Mouse (Mus musculus) lung, adult 2 months (tissue): Measurements from ENCODE around the gene Prrt4. TPM values are rescaled to one million over a fixed set of nuclear protein-coding genes. Genes with fewer than 3 reads are reported as not detected.

ENCODE experiments used
- DNase-seq: peaks from one replicate; pipeline ENCODE4 v3.0.0; 2022
- H3K4me1 ChIP-seq: fragments of 200-500 bp; 2 replicates; pipeline ENCODE4 v1.6.1; 2011; ENCODE audit warnings: low read length; ENCODE audit not compliant: control insufficient read depth, insufficient read depth
- H3K4me3 ChIP-seq: fragments of 200-500 bp; replicated peaks from 2 replicates; pipeline ENCODE3; 2011; ENCODE audit warnings: low read depth, mild to moderate bottlenecking, control low read depth, low read length; ENCODE audit errors: extremely low read depth
- CTCF ChIP-seq: fragments of 200-500 bp; IDR thresholded peaks from 2 replicates; pipeline ENCODE4 v1.5.1; 2011; ENCODE audit warnings: mild to moderate bottlenecking, low read length, control low read depth; ENCODE audit not compliant: insufficient read depth
- POLR2A ChIP-seq: fragments of 200-500 bp; IDR thresholded peaks from 2 replicates; pipeline ENCODE4 v1.6.1; 2011; ENCODE audit warnings: low read depth, mild to moderate bottlenecking, control low read depth, low read length, borderline replicate concordance; ENCODE audit errors: extremely low read depth
- WGBS: fragments of 180-500 bp; shearing (Covaris S2); methylation state at CpG from one replicate; pipeline ENCODE4 v1.1.7; 2018; 5-methylcytosine and 5-hydroxymethylcytosine counted together
- polyA plus RNA-seq: library from polyadenylated mRNA; depleted of rRNA; stranded (reverse); fragments of >200 nt; gene quantifications from 2 replicates; pipeline ENCODE4 v1.2.3, GENCODE M21; 2012

The Prrt4 gene
- polyA plus RNA-seq, 1 experiment, result 10.8 TPM

DNA sequence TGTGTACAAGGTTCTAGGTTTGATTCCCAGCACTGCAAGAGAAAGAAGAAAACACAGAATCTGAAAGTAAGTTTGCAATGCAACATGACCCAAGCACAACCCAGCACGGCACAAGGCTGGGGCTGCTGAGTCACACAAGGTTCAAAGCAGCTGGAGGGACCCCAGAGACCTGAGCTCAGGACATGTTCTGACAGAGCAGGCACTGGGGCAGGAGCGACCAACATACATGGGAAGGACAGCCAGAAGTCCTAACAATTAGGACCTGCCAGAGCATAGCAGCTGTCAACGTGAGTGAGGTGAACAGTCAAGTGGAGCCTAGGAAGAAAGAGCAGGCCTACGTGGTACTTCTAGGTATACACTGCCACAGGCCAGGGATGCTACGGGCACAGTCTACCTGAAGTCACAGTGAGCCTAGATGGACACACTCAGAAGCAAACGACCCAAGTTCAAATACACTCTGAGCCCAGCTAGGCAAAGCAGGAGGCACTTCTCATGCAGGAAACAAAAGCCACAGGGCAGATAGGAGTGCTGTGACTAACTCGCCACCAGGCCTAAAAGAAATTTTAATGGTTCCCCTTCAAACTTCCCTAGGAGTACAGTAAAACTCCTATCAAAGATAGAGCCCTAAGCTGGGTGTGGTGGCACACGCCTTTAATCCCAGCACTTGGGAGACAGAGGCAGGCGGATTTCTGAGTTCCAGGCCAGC is 31.0 kb upstream of the Prrt4 start:
- DNase-seq, result no peak
- TF ChIP-seq POLR2A (no peak), CTCF (no peak)
- WGBS, result 57% methylated on average over 9 of the region's 9 CpGs
- peak overlapping the region; percentile 43 for H3K4me3 ChIP-seq
- H3K4me1 ChIP-seq, result peaks cover 18% of the 10 kb centered on the region

DNA sequence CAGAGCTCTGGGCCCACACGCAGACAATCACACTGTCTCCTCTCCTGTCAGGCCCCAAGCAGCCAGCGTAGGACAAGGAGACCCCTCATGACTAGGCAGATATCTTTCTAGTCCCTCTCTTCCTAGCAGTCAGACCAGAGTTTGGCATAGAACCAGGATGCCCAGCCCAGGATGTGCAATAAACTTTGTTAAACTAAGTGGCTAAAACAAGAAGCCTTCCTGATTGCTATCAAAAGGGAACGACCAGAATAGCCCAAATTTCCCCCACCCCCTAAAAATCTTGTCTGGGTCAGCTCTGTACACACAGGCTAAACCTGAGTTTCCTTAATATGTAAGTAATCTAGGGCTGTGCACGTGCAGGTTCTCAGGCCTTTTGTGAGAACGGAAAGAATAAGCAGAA is 28.8 kb upstream of the Prrt4 start:
- Histone ChIP-seq H3K4me3 (no peak overlapping the region), H3K4me1 (peaks cover 14% of the 10 kb centered on the region)
- no peak for DNase-seq
- WGBS, result 46% methylated on average over 5 of the region's 5 CpGs
- TF ChIP-seq POLR2A (no peak), CTCF (no peak)

DNA sequence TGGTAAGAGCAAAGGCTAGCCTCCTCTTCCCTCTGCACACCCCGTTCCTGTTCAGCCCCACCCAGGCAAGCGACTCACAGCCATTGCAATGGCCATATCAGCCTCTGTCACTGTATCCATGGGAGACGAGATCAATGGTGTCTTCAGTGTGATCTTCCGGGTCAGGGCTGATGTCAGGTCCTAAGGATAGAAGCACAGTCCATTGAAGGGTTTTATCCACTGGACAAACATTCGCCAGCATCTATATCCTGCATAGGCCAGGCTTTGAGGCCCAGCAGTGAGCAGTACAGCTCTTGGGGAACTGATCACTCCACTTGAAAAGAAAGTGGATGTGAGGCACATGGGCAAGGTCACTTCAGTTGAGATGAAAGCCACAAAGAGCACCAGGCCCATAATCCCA is 27.6 kb upstream of the Prrt4 start:
- no peak for DNase-seq
- WGBS, result 70% methylated on average over 5 of the region's 5 CpGs
- no peak overlapping the region for H3K4me3 ChIP-seq
- TF ChIP-seq POLR2A, result no peak
- H3K4me1 ChIP-seq, result peaks cover 12% of the 10 kb centered on the region

DNA sequence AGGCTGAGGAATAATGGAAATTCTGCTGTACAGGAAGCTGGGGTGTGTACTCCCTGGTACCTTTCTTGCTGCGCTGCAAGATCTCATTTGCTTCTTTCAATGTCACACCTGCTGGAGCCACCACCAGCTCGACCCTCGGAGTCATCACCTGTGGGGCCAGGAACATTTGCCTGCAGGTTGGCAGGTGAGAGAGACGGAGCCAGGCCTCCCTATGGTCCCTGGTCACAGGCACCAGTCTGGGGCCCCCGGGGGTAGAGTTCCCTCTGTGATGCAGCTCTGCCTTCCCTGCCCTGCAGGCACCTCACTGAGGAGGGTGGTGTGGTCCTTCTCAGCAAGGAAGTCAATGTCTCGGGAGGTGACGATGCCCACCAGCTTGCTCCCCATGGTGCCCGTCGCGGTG is 26.6 kb upstream of the Prrt4 start:
- DNase-seq, result no peak
- 90% methylated on average over 10 of the region's 10 CpGs for WGBS
- Histone ChIP-seq H3K4me1 (peaks cover 7% of the 10 kb centered on the region), H3K4me3 (no peak overlapping the region)
- TF ChIP-seq CTCF (no peak), POLR2A (no peak)

DNA sequence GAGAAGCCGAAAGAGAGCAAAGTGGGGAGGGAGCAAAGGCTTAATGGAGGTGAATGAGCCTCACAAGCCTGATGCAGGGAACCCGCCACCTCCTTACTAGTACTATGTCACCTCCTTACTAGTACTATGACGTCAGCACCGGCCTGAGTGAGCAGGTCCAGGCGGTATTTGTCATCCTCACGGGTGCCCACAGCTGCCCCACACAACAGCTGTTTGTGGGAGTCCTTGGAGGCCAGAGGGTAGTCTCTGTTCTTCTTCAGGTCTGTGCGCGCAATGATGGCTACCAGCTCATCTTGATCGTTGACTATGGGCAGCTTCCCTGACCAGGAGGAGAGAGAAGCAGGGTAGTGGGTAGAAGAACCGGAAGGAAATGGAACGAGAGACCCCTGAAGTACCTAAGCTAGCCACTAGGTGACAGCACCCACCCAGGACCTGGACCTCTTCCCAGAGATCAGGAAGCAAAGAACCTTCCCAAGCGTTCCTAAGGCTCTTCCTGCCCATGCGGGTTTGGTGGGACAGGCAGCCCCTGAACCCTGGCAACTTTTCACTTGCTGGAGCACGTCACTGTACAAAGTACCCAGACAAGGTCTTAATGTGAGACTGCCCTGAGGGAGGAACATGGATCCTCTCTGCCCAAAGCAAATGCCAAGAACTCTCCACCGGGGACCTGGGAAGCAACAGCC is 25.7 kb upstream of the Prrt4 start:
- peak; percentile 96 for TF ChIP-seq CTCF
- TF ChIP-seq POLR2A, result no peak
- H3K4me3 ChIP-seq, result no peak overlapping the region
- peak; percentile 51 for DNase-seq
- 55% methylated on average over 15 of the region's 15 CpGs for WGBS
- H3K4me1 ChIP-seq, result peaks cover 3% of the 10 kb centered on the region

DNA sequence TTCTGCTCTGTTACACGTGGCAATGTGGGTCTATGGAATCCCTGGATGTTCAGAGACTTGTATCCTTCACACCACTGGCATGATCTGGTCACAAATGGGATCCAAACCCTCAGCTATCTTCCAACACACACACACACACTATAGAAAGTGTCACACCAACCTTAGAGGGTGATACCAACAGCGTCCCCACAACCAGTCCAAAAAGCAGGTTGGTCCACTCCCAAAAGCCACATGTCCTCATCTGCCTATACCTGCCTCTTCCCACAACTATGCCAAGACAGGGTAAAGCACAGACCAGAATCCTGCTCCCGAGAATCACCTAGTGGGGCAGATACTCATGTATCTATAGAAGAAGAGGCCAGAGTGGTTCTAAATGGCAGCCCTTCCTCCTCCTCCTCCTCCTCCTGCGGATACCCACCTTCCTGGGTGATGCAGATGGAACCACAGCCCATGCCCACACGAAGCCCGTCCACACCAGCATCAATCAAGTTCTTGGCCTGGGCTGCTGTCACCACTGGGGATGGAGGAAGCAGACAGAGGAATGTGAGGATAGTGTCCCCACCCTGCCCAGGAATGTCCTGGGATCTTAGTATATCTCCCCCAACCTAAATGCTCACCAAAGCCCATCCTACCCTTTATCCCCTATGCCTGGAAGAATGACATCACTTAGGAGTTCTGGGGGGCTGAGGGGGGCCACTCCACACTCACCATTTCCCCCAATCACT is 24.6 kb upstream of the Prrt4 start:
- Histone ChIP-seq H3K4me3 (no peak overlapping the region), H3K4me1 (peaks cover 3% of the 10 kb centered on the region)
- 76% methylated on average over 6 of the region's 6 CpGs for WGBS
- TF ChIP-seq CTCF (no peak), POLR2A (no peak)
- no peak for DNase-seq

DNA sequence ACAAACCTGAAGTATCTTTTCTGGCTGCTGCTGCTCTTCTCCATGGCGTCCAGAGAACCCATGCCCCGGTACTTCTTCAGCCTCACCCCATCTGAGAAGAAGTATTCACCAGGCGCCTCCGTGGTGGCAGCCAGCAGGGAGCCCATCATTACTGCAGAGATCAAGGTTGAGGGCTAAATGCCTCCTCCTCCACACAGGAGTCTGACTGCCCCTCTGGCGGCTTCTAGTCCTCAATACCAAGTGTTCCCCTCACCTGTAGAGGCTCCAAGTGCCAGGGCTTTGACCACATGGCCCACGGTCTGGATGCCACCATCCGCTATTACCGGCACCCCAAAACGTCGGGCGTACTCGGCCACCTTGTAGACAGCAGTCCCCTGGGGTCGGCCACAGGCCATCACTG is 23.7 kb upstream of the Prrt4 start:
- no peak for DNase-seq
- Histone ChIP-seq H3K4me3 (no peak overlapping the region), H3K4me1 (peaks cover 3% of the 10 kb centered on the region)
- TF ChIP-seq CTCF (no peak), POLR2A (no peak)
- WGBS, result 89% methylated on average over 13 of the region's 13 CpGs

DNA sequence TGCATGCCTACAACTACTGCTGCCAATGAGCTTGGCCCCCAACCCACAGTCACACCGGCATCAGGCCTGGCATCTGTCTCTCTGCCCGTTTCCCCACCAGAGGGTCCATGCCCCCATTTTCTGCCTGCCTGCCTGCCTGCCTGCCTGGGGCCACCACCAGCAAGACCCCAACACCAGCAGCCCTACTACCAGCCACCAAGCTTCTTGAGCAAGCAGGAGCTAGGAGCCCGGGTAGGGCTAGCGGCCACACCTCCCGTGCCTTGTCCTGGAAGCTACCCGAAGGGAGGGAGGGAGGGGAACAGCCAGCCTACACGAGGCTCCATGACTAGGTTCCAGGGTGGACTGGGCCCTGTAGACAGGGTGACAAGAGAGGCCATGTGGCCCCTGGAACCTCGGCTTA is 22.6 kb upstream of the Prrt4 start:
- peaks cover 3% of the 10 kb centered on the region for H3K4me1 ChIP-seq
- H3K4me3 ChIP-seq, result no peak overlapping the region
- TF ChIP-seq POLR2A (no peak), CTCF (no peak)
- DNase-seq, result no peak
- WGBS, result 87% methylated on average over 7 of the region's 8 CpGs

DNA sequence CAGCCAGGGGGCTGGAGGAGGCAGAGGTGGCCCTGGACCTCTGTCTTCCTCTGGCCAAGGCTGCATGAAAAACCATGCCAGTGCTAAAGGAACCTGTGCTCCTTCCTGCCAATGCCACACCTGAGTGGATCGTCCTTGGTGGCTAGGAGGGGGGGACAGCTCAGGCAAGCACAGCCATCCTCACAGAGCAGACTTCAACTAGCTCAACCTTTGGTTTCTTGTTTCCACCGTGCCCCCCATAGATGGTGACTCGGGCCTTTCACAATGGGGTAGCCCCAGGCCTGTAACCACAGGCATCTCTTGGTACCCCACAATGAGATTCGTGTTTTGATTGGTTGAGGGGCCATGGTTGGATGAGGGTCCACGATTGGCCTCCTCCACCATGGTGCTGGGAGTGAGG is 22.0 kb upstream of the Prrt4 start:
- H3K4me3 ChIP-seq, result no peak overlapping the region
- WGBS, result 89% methylated on average over 5 of the region's 5 CpGs
- no peak for DNase-seq
- TF ChIP-seq CTCF (no peak), POLR2A (no peak)
- peaks cover 3% of the 10 kb centered on the region for H3K4me1 ChIP-seq

DNA sequence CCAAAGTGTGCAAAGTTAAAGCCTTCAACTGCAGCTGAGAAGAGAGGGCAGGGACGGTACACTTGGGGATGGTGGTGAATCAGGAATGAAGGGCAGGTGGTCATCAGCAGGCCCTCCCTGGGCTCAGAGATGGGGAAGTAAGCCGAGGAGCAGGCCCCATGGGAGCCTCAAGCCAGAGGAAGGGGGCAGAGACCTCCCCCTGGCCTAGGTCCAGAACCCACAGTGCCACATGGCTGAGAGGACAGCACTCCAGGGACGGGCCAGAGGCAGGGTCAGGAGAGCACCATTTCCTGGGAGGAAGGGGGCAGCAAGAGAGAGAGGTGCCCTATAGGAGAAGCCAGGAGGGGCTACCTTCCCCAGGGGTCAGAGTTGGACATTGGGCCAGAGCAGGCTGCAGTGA is 21.1 kb upstream of the Prrt4 start:
- DNase-seq, result no peak
- TF ChIP-seq POLR2A (no peak), CTCF (no peak)
- 63% methylated on average over 3 of the region's 3 CpGs for WGBS
- Histone ChIP-seq H3K4me3 (no peak overlapping the region), H3K4me1 (0 out of 2 replicates have a peak, but pooled peaks cover 3% of the 10 kb centered on the region)
